Mouse (Mus musculus): ENCODE measurements at regions not wholly inside any gene's neighbourhood (a gene's known extent, or its start where the extent isn't known, plus 50 kb on each side); places are given as distances from the start of the nearest gene placed in this dataset.
A peak's percentile ranks its signal among the peaks of the same experiment; 100 is the strongest.

DNA sequence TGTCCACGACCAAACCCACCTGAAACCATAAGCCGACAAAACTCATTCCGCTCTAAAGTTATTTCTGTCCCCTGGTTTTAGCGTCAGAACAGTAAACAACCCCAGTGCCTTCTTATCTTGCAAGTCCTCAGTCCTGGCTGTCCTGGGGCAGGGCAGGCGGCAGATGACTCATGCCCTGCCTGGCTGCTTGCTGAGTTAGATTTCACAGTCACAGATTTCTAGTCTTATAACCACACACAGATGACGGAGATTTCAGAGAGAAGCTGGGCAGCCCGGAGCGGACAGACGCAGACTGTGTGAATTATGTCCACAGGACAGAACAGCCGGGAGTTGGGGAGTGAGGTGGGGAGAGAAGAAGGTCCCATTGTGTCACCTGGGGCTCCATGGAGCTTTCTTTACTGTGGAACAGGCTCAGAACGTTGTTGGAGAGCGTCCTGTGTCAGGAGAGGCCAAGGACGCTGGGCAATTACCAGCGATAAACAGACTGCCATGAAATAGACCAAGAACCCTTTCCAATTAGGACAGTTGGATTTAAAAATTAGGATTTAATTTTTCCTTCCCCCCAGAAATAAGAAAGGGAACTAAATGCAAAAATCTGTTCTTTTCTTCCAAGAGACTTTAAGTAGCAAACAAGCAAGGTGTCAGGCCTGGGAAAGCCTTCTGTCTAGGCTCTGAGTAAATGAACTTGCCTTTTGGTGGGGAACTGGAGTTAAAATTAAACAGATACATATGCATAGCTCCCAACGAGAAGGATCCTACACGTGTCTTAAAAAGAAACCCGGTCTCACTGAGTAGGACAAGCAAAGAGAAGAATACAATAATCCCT is 87.8 kb upstream of the Npas2 start:
- ATAC-seq (replicated peaks), result no peak
- no peaks in the 10 kb centered on the region for H3K36me3 ChIP-seq (replicated peaks)
- no peak overlapping the region for H3K4me3 ChIP-seq
- WGBS, result 53% methylated on average over 17 of the region's 17 CpGs
- no peak overlapping the region for H3K4me2 ChIP-seq
- no peaks in the 10 kb centered on the region for H3K9me3 ChIP-seq
- no peak overlapping the region for H3K9ac ChIP-seq
- no peaks in the 10 kb centered on the region for H3K4me1 ChIP-seq
- no peak overlapping the region for H3K27ac ChIP-seq
- H3K27me3 ChIP-seq (replicated peaks), result no peaks in the 10 kb centered on the region

DNA sequence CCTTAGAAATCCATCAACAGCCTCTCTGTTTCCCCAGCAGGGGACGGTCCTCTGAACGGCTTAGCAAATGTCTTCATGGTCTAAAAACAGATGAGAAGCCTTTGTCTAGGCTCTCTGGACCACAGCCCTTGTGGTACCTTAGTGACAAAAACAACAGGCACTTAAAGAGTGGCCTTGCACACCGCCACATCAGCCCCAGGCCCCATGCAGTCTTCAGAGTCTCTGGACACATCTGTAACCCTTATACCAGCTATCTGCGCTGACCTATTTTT is 87.2 kb upstream of the Npas2 start:
- no peak overlapping the region for H3K4me3 ChIP-seq
- no peaks in the 10 kb centered on the region for H3K36me3 ChIP-seq (replicated peaks)
- no peak overlapping the region for H3K9ac ChIP-seq
- no peak for ATAC-seq (replicated peaks)
- no peaks in the 10 kb centered on the region for H3K27me3 ChIP-seq (replicated peaks)
- no peaks in the 10 kb centered on the region for H3K9me3 ChIP-seq
- H3K27ac ChIP-seq, result no peak overlapping the region
- 35% methylated on average over 4 of the region's 4 CpGs for WGBS
- H3K4me1 ChIP-seq, result no peaks in the 10 kb centered on the region
- no peak overlapping the region for H3K4me2 ChIP-seq

DNA sequence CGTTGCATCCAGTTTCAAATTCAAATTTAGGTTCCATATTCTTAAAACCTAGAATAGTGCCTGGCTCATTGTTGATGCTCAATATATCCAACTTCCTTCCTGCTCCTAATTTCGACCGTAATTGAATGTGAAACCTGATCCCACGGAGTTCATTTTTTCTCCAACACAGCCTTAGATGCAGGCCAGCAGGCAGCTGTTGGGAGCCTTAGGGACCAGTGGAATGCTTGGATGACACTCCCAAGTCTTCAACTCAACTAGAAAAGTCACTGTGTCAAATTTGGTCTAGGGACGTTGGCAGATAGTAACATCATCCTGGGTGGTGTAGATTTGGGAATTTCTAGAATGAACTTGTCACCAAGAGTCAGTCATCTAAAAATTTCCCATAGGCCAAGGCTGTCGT is 86.9 kb upstream of the Npas2 start:
- Histone ChIP-seq H3K9me3 (no peaks in the 10 kb centered on the region), H3K36me3 (replicated peaks) (no peaks in the 10 kb centered on the region), H3K27me3 (replicated peaks) (no peaks in the 10 kb centered on the region), H3K4me1 (no peaks in the 10 kb centered on the region), H3K9ac (no peak overlapping the region), H3K4me3 (no peak overlapping the region), H3K27ac (no peak overlapping the region), H3K4me2 (no peak overlapping the region)
- WGBS, result 62% methylated on average over 6 of the region's 6 CpGs
- no peak for ATAC-seq (replicated peaks)

DNA sequence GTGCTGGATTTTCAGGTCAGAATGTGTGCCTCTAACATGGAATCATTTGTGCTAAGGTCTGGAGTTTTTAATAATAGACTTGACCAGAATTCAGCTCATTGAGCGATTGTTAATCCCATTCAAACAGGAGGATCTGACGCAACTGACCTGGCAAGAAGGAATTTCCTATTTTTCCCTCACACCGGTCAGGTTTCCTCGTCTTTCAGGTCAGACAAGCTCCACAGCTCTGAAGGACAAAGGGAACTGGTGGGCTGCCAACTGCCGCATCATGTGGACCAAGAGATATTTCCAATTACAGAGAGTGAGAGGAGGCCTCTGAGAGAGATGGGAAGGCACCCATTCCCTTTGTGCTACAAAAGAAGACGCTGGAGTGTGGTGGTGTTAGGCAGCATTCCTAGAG is 77.2 kb upstream of the Npas2 start:
- no peak overlapping the region for H3K4me3 ChIP-seq
- H3K27ac ChIP-seq, result no peak overlapping the region
- H3K4me2 ChIP-seq, result no peak overlapping the region
- H3K4me1 ChIP-seq, result no peaks in the 10 kb centered on the region
- no peak overlapping the region for H3K9ac ChIP-seq
- H3K9me3 ChIP-seq, result no peaks in the 10 kb centered on the region
- no peaks in the 10 kb centered on the region for H3K36me3 ChIP-seq (replicated peaks)
- no peaks in the 10 kb centered on the region for H3K27me3 ChIP-seq (replicated peaks)
- WGBS, result 80% methylated on average over 6 of the region's 6 CpGs
- ATAC-seq (replicated peaks), result no peak

DNA sequence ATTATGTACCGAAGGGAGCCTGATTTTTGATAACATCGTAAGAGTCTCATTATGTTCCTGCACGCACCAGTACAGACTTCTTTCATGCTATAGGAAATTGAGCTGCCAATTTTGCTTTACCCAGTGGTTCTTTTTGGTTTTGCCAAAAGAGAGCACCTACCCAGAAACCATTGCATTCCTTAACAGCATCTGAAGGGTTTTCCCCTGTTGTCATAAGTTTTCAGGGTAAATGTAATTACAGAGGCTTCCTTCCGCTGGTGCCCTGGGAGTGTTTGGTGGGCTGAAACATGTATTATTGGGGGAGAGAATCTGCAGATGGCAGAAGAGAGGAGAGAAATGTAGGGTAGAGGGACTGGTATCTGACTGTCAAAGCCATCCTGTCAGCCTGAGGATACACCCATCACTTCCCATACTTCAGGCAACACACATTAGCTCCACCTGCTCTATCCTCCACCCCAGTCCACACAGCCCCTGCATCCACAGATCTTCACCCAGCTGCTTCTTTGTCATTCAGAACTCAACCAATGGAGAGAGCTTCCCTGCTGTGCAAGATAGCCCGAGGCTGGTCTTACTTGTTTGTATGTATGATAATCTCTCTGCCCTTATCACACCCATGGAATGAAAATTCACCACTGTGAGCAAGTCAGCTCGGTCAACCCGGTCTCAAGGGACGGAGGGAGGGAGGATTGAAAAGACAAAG is 71.1 kb upstream of the Npas2 start:
- Histone ChIP-seq H3K27me3 (replicated peaks) (no peaks in the 10 kb centered on the region), H3K4me3 (no peak overlapping the region), H3K36me3 (replicated peaks) (no peaks in the 10 kb centered on the region), H3K4me1 (no peaks in the 10 kb centered on the region), H3K9ac (no peak overlapping the region), H3K4me2 (no peak overlapping the region), H3K9me3 (no peaks in the 10 kb centered on the region), H3K27ac (no peak overlapping the region)
- 0 out of 2 replicates have a peak, but pooled peaks have one; percentile 45 for ATAC-seq (replicated peaks)
- WGBS, result 52% methylated on average over 8 of the region's 8 CpGs

DNA sequence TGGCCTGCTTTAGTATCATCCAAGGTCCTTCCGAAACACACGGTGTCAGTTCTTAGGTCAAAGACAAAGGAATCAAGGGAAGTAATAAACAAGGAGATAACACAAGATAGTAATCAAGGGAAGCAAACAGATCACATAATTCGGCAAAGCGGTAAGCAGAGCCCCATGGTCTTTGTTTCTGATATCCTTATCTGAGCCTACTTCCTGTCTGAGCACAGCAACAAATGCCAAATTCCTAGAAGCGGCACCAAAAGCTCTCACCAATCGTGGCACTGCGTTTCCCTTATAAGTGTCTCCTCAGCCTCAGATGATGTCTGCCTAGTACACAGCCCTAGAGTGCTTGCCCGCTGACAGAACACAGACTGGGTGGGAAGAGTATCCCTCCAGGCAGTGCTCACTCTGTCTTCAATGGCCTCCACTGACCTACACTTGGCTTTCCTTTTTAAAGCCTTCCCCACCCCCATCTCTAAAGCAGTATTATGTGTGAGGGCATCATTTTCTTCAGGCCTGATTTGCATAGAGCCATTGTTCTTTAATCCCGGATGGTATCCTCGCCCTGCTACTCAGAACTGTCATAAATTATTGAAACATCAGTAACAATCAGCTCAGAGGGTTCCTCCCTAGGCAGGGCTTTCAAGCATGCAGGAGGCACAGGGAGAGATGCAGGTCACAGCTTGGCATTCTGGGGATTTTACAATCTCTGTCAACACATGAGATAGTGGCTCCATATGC is 70.3 kb upstream of the Npas2 start:
- Histone ChIP-seq H3K27ac (peak overlapping the region; percentile 18; the same call in 1 of the 2 replicates), H3K4me3 (no peak overlapping the region)

DNA sequence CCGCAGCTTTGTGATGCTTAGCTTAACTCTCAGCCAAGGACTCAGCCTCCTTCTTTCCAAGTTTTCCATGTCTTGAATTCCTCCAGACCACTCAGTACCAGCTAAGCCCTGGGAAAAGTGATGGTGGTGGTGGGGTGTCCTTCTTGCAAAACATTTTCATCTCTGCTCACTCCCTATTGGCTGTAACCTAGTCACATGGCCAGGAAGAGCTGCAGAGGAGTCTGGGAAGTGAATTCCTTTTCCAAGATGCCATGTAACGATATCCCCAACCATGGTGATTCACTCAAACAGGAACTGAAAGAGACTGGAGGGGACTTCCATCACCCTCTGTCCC is 69.8 kb upstream of the Npas2 start:
- no peaks in the 10 kb centered on the region for H3K9me3 ChIP-seq
- no peak overlapping the region for H3K9ac ChIP-seq

More for the DNA sequence above, 70.3 kb upstream of the Npas2 start:
- H3K9me3 ChIP-seq, result no peaks in the 10 kb centered on the region
- H3K4me2 ChIP-seq, result no peak overlapping the region
- WGBS, result 61% methylated on average over 10 of the region's 10 CpGs
- H3K36me3 ChIP-seq (replicated peaks), result no peaks in the 10 kb centered on the region
- no peaks in the 10 kb centered on the region for H3K4me1 ChIP-seq
- H3K27me3 ChIP-seq (replicated peaks), result no peaks in the 10 kb centered on the region
- ATAC-seq (replicated peaks), result no peak; the same call in 1 of the 2 replicates
- no peak overlapping the region for H3K9ac ChIP-seq

DNA sequence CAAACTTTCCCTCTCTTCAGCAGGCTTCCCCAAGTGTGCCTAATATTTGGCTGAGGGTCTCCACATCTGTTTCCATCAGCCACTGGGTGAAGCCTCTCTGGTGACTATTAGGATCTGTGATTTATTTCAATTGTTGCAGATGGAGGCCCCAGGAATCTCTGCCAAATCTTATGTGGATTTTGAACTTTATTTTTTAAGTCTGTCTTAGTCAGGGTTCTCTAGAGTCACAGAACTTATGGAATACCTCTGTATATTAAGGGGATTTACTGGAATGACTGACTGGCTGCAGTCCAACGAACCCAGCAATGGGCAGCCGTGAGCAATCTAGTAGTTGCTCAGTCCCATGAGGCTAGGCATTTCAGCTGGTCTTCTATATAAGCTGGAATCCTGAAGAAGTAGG is 59.0 kb upstream of the Npas2 start:
- WGBS, result 81% methylated on average over 2 of the region's 2 CpGs
- Histone ChIP-seq H3K4me1 (no peaks in the 10 kb centered on the region), H3K4me2 (no peak overlapping the region), H3K4me3 (no peak overlapping the region), H3K9ac (no peak overlapping the region), H3K36me3 (replicated peaks) (no peaks in the 10 kb centered on the region), H3K27me3 (replicated peaks) (no peaks in the 10 kb centered on the region), H3K27ac (no peak overlapping the region), H3K9me3 (no peaks in the 10 kb centered on the region)
- ATAC-seq (replicated peaks), result no peak

More for the DNA sequence above, 69.8 kb upstream of the Npas2 start:
- ATAC-seq (replicated peaks), result no peak
- Histone ChIP-seq H3K27ac (peak overlapping the region; percentile 18; the same call in 1 of the 2 replicates), H3K27me3 (replicated peaks) (no peaks in the 10 kb centered on the region), H3K4me1 (no peaks in the 10 kb centered on the region), H3K4me2 (no peak overlapping the region), H3K4me3 (no peak overlapping the region), H3K36me3 (replicated peaks) (no peaks in the 10 kb centered on the region)
- WGBS, result 86% methylated on average over 2 of the region's 2 CpGs

DNA sequence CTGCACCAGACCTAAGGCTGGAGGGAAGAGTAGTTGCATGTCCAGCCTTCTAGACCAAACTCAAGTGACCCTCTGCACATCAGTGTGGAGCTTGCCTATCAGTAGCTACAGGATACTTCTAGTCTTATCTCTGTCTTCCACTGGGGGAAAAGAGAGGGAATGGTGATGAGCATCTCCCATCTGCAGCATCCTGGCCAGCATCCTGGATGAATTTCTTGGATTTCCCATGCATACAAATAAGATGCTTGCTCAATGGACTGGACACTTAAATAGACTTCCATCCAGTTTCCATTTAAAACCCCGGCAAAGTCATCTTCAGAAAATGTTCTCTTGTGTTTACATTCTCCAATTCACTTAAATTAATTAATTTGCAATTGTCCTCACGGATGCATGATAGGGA is 50.5 kb upstream of the Npas2 start:
- H3K36me3 ChIP-seq (replicated peaks), result no peaks in the 10 kb centered on the region
- 87% methylated on average over 2 of the region's 2 CpGs for WGBS

DNA sequence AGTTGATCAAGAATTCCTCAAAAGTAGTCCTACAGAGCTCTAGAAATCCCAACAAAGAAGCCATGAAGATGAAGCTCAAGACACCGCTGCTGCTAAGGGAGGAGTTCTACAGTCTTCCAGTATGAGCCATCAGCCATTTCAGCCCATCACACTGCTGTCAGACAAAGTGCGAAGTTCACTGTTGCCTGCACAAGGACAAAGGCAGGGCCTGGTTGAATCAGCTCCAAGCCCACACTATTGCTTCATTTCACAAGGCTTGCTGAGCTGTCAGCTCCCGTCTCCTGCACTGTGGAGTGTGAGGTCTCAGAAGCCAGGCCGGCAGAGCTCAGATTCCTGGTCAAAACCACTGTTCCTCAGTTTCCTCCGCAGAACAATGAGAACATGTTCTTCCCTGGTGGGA is 49.9 kb upstream of the Npas2 start:
- 88% methylated on average over 5 of the region's 5 CpGs for WGBS
- Histone ChIP-seq H3K27ac (no peak overlapping the region), H3K9me3 (no peaks in the 10 kb centered on the region), H3K36me3 (replicated peaks) (no peaks in the 10 kb centered on the region), H3K27me3 (replicated peaks) (no peaks in the 10 kb centered on the region), H3K9ac (no peak overlapping the region), H3K4me3 (no peak overlapping the region), H3K4me2 (no peak overlapping the region), H3K4me1 (no peaks in the 10 kb centered on the region)
- ATAC-seq (replicated peaks), result no peak

More for the DNA sequence above, 50.5 kb upstream of the Npas2 start:
- H3K27me3 ChIP-seq (replicated peaks), result no peaks in the 10 kb centered on the region
- H3K27ac ChIP-seq, result no peak overlapping the region
- no peak overlapping the region for H3K4me3 ChIP-seq
- ATAC-seq (replicated peaks), result no peak
- H3K4me2 ChIP-seq, result no peak overlapping the region
- no peak overlapping the region for H3K9ac ChIP-seq
- no peaks in the 10 kb centered on the region for H3K9me3 ChIP-seq
- no peaks in the 10 kb centered on the region for H3K4me1 ChIP-seq
